Mouse (Mus musculus) CH12.LX (cell line): ENCODE data around the gene Fam129c. TPM values are rescaled to one million over a fixed set of nuclear protein-coding genes. Genes with fewer than 3 reads are reported as not detected.

Source experiments
- DNase-seq: peaks from one replicate; pipeline ENCODE4 v3.0.0-alpha.2; 2013; ENCODE audit errors: extremely low read depth
- H3K27ac ChIP-seq: 2 replicates; pipeline ENCODE4 v1.5.1; 2012; ENCODE audit warnings: low read depth, mild to moderate bottlenecking, control low read depth, moderate library complexity; ENCODE audit not compliant: insufficient read depth
- H3K27me3 ChIP-seq: replicated peaks from 2 replicates; pipeline ENCODE3; 2012; ENCODE audit warnings: inconsistent platforms
- H3K36me3 ChIP-seq, 2 experiments: replicated peaks in 1 of 2; 2 replicates each; pipeline versions ENCODE3 to v1.6.1; 2012; ENCODE audit warnings: inconsistent platforms in 1 of 2, low read length in 1 of 2, mild to moderate bottlenecking in 1 of 2, mixed read lengths in 1 of 2, moderate library complexity in 1 of 2; ENCODE audit not compliant: control insufficient read depth in 1 of 2, insufficient read depth in 1 of 2
- H3K4me1 ChIP-seq, 2 experiments: 2 replicates each; pipeline ENCODE4 v1.6.1; 2012; ENCODE audit warnings: inconsistent platforms in 1 of 2, moderate library complexity in 1 of 2; ENCODE audit not compliant: insufficient read depth in 2 of 2, control insufficient read depth in 1 of 2
- H3K4me2 ChIP-seq: 2 replicates; pipeline ENCODE4 v1.6.1; 2012; ENCODE audit warnings: low read depth, mild to moderate bottlenecking, control low read depth; ENCODE audit not compliant: poor library complexity, insufficient read depth, severe bottlenecking
- H3K4me3 ChIP-seq, 3 experiments: fragments of 150-350 bp in 1 of 3; sonication (generic) in 1 of 3; replicated peaks in 1 of 3; 2 replicates each; pipeline versions ENCODE3 to v1.5.1; 2011 to 2012; ENCODE audit warnings: low read depth in 2 of 3, low read length in 2 of 3, mild to moderate bottlenecking in 2 of 3, moderate library complexity in 2 of 3, control low read depth in 1 of 3, improper control_type of control experiment in 1 of 3, inconsistent platforms in 1 of 3, mixed read lengths in 1 of 3; ENCODE audit not compliant: poor library complexity in 1 of 3
- H3K79me2 ChIP-seq: replicated peaks from 2 replicates; pipeline ENCODE4 v1.6.1; 2012; ENCODE audit warnings: mild to moderate bottlenecking, moderate library complexity; ENCODE audit not compliant: control insufficient read depth, poor library complexity, insufficient read depth, severe bottlenecking; ENCODE audit errors: extremely low read depth
- H3K9ac ChIP-seq: 2 replicates; pipeline ENCODE4 v1.6.1; 2012; ENCODE audit warnings: low read depth, mild to moderate bottlenecking, control low read depth, moderate library complexity; ENCODE audit not compliant: insufficient read depth
- H3K9me3 ChIP-seq: replicated peaks from 2 replicates; pipeline ENCODE3; 2012; ENCODE audit warnings: low read length, inconsistent platforms, mixed read lengths
- BHLHE40 ChIP-seq: IDR thresholded peaks from 2 replicates; pipeline ENCODE4 v1.6.1; 2011; ENCODE audit warnings: mild to moderate bottlenecking, low read depth, low read length, improper control_type of control experiment
- CHD1 ChIP-seq: IDR thresholded peaks from 2 replicates; pipeline ENCODE4 v1.6.1; 2012; ENCODE audit warnings: low read depth, low read length, improper control_type of control experiment, inconsistent platforms
- E2F4 ChIP-seq: IDR thresholded peaks from 2 replicates; pipeline ENCODE4 v1.6.1; 2011; ENCODE audit warnings: low read depth, low read length, improper control_type of control experiment; ENCODE audit not compliant: insufficient replicate concordance
- ELF1 ChIP-seq: IDR thresholded peaks from 2 replicates; pipeline ENCODE4 v1.6.1; 2014; ENCODE audit warnings: low read depth, mild to moderate bottlenecking, inconsistent platforms, low read length, improper control_type of control experiment
- EP300 ChIP-seq: IDR thresholded peaks from 2 replicates; pipeline ENCODE4 v1.6.1; 2011; ENCODE audit warnings: low read length, improper control_type of control experiment
- ETS1 ChIP-seq: conservative IDR thresholded peaks from 2 replicates; pipeline ENCODE4 v1.6.1; 2012; ENCODE audit warnings: low read depth, mild to moderate bottlenecking, inconsistent platforms, low read length, improper control_type of control experiment, moderate library complexity
- GABPA ChIP-seq: IDR thresholded peaks from 2 replicates; pipeline ENCODE4 v1.6.1; 2012; ENCODE audit warnings: low read depth, low read length, improper control_type of control experiment, inconsistent platforms; ENCODE audit not compliant: insufficient replicate concordance
- HCFC1 ChIP-seq: IDR thresholded peaks from 2 replicates; pipeline ENCODE4 v1.6.1; 2012; ENCODE audit warnings: low read depth, mild to moderate bottlenecking, inconsistent platforms, low read length, improper control_type of control experiment
- JUND ChIP-seq: conservative IDR thresholded peaks from 2 replicates; pipeline ENCODE4 v1.6.1; 2011; ENCODE audit warnings: low read depth, low read length, improper control_type of control experiment
- MAFK ChIP-seq: IDR thresholded peaks from 2 replicates; pipeline ENCODE4 v1.6.1; 2011; ENCODE audit warnings: low read length, improper control_type of control experiment; ENCODE audit not compliant: insufficient replicate concordance
- MEF2A ChIP-seq: IDR thresholded peaks from 2 replicates; pipeline ENCODE4 v1.6.1; 2014; ENCODE audit warnings: low read depth, mild to moderate bottlenecking, inconsistent platforms, low read length, improper control_type of control experiment, borderline replicate concordance
- NELFE ChIP-seq: IDR thresholded peaks from 2 replicates; pipeline ENCODE4 v1.6.1; 2011; ENCODE audit warnings: low read depth, low read length, improper control_type of control experiment
- NRF1 ChIP-seq: IDR thresholded peaks from 2 replicates; pipeline ENCODE4 v1.6.1; 2014; ENCODE audit warnings: low read depth, mild to moderate bottlenecking, inconsistent platforms, low read length, improper control_type of control experiment, moderate library complexity
- PAX5 ChIP-seq: IDR thresholded peaks from 2 replicates; pipeline ENCODE4 v1.6.1; 2012; ENCODE audit warnings: low read length, inconsistent platforms, mixed read lengths
- POLR2A ChIP-seq: IDR thresholded peaks from 2 replicates; pipeline ENCODE4 v1.6.1; 2011; ENCODE audit warnings: low read depth, mild to moderate bottlenecking, improper control_type of control experiment, low read length
- RAD21 ChIP-seq: IDR thresholded peaks from 2 replicates; pipeline ENCODE4 v1.6.1; 2011; ENCODE audit warnings: low read depth, mild to moderate bottlenecking, low read length, improper control_type of control experiment, moderate library complexity
- SMC3 ChIP-seq: IDR thresholded peaks from 2 replicates; pipeline ENCODE4 v1.6.1; 2011; ENCODE audit warnings: low read depth, low read length, improper control_type of control experiment
- TBP ChIP-seq: conservative IDR thresholded peaks from 2 replicates; pipeline ENCODE4 v1.6.1; 2011; ENCODE audit warnings: low read depth, low read length, improper control_type of control experiment
- TCF12 ChIP-seq: IDR thresholded peaks from 2 replicates; pipeline ENCODE4 v1.6.1; 2014; ENCODE audit warnings: low read depth, mild to moderate bottlenecking, inconsistent platforms, low read length, improper control_type of control experiment
- UBTF ChIP-seq: IDR thresholded peaks from 2 replicates; pipeline ENCODE4 v1.6.1; 2012; ENCODE audit warnings: low read depth, mild to moderate bottlenecking, inconsistent platforms, low read length, improper control_type of control experiment, moderate library complexity
- USF1 ChIP-seq: IDR thresholded peaks from 2 replicates; pipeline ENCODE4 v1.6.1; 2014; ENCODE audit warnings: low read depth, mild to moderate bottlenecking, inconsistent platforms, low read length, improper control_type of control experiment
- ZC3H11A ChIP-seq: IDR thresholded peaks from 2 replicates; pipeline ENCODE4 v1.6.1; 2012; ENCODE audit warnings: low read depth, mild to moderate bottlenecking, inconsistent platforms, low read length, improper control_type of control experiment
- ZKSCAN1 ChIP-seq: IDR thresholded peaks from 2 replicates; pipeline ENCODE4 v1.6.1; 2012; ENCODE audit warnings: low read depth, inconsistent platforms, low read length, improper control_type of control experiment, borderline replicate concordance
- ZMIZ1 ChIP-seq: IDR thresholded peaks from 2 replicates; pipeline ENCODE4 v1.6.1; 2012; ENCODE audit warnings: low read depth, mild to moderate bottlenecking, inconsistent platforms, low read length, improper control_type of control experiment
- ZNF384 ChIP-seq: IDR thresholded peaks from 2 replicates; pipeline ENCODE4 v1.6.1; 2012; ENCODE audit warnings: low read depth, low read length, improper control_type of control experiment, inconsistent platforms
- dilution Hi-C: fragments of 300-500 bp; cut with MboI; formaldehyde crosslinking; loops from 2 replicates; pipeline ENCODE4 v1.14.3; 2020; ENCODE audit warnings: low sequenced_read_pairs; ENCODE audit not compliant: extremely low pct_unique_long_range_greater_than_20kb, extremely low pct_ligation_motif_present
- in situ Hi-C: fragments of 300-500 bp; cut with MboI; formaldehyde crosslinking; loops from 3 replicates; pipeline ENCODE4 v1.14.3; 2019; ENCODE audit warnings: low sequenced_read_pairs, low pct_ligation_motif_present, low pct_unique_long_range_greater_than_20kb, mixed read lengths
- polyA plus RNA-seq: library from polyadenylated mRNA; unstranded; fragments of >175 nt; gene quantifications from 2 replicates; pipeline ENCODE4 v1.2.1, GENCODE M21; 2012; ENCODE audit warnings: low read depth; ENCODE audit not compliant: insufficient read length
- total RNA-seq, 2 experiments: library from RNA; depleted of rRNA; stranded (reverse); fragments of 300-350 nt in 1 of 2; fragments of >200 nt in 1 of 2; gene quantifications; 2 replicates each; pipeline ENCODE4 v1.2.3; 2012 to 2014

Fam129c gene
- total and polyA plus RNA-seq, 3 experiments: 89.2 to 98.6 (median 95.2) TPM

DNA sequence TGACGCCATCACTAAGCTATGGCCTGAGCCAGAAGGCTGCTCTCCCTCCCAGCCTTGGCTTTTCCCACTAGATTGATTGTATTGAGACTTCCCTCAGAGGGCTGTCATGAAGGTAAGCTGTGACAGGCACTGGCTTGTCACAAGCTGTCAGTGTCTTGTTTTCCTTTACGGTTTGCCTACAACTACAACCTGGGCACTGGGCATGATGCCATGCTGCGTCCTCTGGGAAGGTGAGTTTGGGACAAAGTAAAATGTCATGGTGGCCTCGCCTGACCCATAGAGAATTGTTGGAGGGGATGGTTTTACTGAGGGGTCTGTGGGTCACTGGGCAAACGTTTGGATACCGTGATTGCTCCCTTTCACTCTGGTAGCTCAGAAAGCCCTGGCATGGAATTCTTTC lies 40.9 kb downstream of the Fam129c start:
- Histone ChIP-seq H3K79me2 (no peaks in the 10 kb centered on the region), H3K4me1 (peaks cover 27 to 64% of the 10 kb centered on the region in 2 experiments), H3K9me3 (no peaks in the 10 kb centered on the region), H3K4me2 (no peak overlapping the region), H3K4me3 (no peak overlapping the region), H3K27me3 (no peaks in the 10 kb centered on the region), H3K36me3 (no peaks in the 10 kb centered on the region), H3K27ac (no peak overlapping the region), H3K9ac (no peak overlapping the region)
- DNase-seq: no peak
- dilution Hi-C loops: no loop called here
- in situ Hi-C loops: no loop called here
- TF ChIP-seq ZKSCAN1: no peak
- TF ChIP-seq BHLHE40: no peak
- TF ChIP-seq USF1: no peak
- no peak for TF ChIP-seq MEF2A
- no peak for TF ChIP-seq NELFE
- TF ChIP-seq TCF12: no peak
- TF ChIP-seq CHD1: no peak
- TF ChIP-seq POLR2A: no peak
- no peak for TF ChIP-seq MAFK
- TF ChIP-seq NRF1: no peak
- TF ChIP-seq PAX5: no peak
- TF ChIP-seq UBTF: no peak
- no peak for TF ChIP-seq ELF1

- Histone ChIP-seq H3K79me2 (no peaks in the 10 kb centered on the region), H3K27ac (no peak overlapping the region), H3K27me3 (no peaks in the 10 kb centered on the region), H3K4me3 (no peak overlapping the region), H3K9me3 (no peaks in the 10 kb centered on the region), H3K4me1 (peaks cover 27 to 59% of the 10 kb centered on the region in 2 experiments), H3K36me3 (no peaks in the 10 kb centered on the region), H3K4me2 (no peak overlapping the region), H3K9ac (no peak overlapping the region)
- in situ Hi-C loops (no loop called here), dilution Hi-C loops (no loop called here)
- TF ChIP-seq USF1: no peak
- no peak for TF ChIP-seq GABPA
- no peak for TF ChIP-seq RAD21
- no peak for TF ChIP-seq JUND
- TF ChIP-seq HCFC1: no peak
- no peak for TF ChIP-seq ZNF384
- no peak for TF ChIP-seq SMC3
- TF ChIP-seq E2F4: no peak
- no peak for TF ChIP-seq CHD1
- TF ChIP-seq ETS1: no peak
- TF ChIP-seq ZC3H11A: no peak
- no peak for TF ChIP-seq ZKSCAN1
- no peak for TF ChIP-seq TBP
- no peak for TF ChIP-seq ZMIZ1
- TF ChIP-seq ELF1: no peak
- TF ChIP-seq MAFK: no peak
- no peak for TF ChIP-seq PAX5
- no peak for TF ChIP-seq EP300
- DNase-seq: no peak
Measured at GRCm38 (mm10) chr8:71639318-71639717, 41.9 kb downstream of the Fam129c start.
